Mouse (Mus musculus): ENCODE measurements around the gene Aatf.
"Not testable (repeated sequence)": the region's sequence is repeated elsewhere in the genome, so short reads cannot be mapped to it uniquely, and the experiment has no call there.

Aatf gene

DNA sequence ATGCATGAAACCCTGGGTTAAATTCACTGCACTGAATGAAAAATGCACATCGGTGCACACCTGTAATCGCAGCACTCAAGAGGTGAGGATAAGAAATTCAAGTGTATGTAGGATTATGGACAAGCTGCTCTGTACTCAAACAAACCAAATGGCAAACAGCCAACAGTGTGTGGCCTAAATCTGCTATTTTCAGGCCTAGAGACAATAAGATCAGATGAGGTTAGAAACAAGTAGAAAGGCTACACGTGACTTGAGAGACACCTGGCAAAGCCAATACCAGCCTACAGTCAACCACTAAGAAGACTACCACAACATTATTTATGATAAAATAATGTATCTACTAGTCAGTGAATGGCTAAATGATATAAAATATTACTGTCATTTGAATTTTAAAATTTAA lies 72.9 kb downstream of the Aatf start:
- DNase-seq (ENCODE audit: low spot score in 2 of 2): no peak

DNA sequence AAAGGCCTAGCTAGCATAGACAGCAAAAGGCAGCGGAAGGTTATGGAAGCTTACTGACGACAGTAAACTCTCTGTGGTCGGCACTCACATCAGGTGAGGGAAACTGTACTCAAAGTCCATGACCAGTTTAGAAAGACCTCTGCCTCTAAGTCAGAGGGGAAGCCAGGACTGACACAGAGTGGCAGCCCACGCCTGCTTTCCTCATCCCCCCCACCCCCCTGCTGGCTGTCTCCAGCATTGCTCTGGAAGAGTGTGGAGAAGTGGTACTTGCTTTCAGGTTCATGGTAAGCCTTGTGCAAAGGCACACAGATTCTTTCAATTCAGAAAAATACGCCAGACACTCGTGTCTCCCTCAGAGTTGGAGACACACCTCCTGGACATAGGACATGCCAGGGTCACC lies 78.4 kb downstream of the Aatf start:
- DNase-seq (ENCODE audit: low spot score in 2 of 2): no peak

DNA sequence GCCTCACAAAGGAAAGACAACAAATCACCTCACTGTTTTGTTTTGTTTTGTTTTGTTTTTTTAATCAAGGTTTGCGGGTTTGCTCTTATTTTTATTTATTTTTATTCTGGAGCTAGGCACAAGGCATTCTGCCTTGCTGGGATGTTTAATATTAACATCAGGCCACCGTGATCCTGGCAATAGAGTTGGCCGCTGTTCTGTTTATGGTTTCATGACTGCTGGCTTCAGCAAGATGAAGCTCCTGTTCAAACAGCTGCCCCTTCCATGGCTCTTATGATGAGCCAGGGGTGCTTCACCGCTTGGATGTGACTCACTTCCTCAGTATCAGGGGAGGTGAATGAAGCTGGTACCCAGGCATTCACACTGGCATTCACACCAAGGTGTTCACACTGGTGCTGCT lies 83.0 kb downstream of the Aatf start:
- DNase-seq (ENCODE audit: low spot score in 2 of 2): no peak

DNA sequence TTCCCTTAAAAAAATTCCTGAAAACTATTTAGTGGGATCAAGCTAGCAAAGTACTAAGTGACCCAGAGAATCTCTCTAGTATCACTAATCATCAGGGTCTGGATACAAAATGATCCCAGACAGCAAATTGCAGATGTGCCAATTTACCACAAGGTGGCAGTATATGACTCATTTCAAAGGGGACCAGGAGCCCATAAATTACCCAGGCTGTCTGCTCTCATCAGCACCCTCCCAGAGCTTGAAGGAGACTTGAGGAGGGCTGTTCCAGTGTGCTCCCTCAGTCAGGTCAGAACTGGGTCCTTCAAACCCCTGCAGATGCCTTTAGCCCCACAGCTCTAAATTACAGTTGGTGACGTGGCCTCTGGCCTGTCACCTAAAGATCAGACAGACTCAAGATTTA lies 83.7 kb downstream of the Aatf start:
- no peak for DNase-seq (ENCODE audit: low spot score in 2 of 2)

DNA sequence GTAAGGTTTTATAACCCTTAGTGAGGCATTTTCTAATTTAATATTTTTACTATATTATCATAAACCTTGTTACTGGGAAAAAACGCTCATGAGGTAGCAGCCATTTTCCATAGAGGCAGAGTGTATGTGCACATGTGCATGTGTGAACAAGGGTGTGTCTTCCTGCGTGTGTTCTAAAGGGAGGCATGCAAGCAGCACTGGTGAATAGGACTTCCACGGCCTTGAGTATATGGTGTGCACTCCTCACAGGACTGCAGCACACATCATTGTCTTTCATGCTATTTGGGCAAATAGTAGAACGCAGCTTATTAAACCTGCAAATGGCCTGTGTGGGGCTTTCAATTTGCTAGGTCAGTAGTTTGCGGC lies 86.7 kb downstream of the Aatf start:
- no peak for DNase-seq (ENCODE audit: low spot score in 2 of 2)

DNA sequence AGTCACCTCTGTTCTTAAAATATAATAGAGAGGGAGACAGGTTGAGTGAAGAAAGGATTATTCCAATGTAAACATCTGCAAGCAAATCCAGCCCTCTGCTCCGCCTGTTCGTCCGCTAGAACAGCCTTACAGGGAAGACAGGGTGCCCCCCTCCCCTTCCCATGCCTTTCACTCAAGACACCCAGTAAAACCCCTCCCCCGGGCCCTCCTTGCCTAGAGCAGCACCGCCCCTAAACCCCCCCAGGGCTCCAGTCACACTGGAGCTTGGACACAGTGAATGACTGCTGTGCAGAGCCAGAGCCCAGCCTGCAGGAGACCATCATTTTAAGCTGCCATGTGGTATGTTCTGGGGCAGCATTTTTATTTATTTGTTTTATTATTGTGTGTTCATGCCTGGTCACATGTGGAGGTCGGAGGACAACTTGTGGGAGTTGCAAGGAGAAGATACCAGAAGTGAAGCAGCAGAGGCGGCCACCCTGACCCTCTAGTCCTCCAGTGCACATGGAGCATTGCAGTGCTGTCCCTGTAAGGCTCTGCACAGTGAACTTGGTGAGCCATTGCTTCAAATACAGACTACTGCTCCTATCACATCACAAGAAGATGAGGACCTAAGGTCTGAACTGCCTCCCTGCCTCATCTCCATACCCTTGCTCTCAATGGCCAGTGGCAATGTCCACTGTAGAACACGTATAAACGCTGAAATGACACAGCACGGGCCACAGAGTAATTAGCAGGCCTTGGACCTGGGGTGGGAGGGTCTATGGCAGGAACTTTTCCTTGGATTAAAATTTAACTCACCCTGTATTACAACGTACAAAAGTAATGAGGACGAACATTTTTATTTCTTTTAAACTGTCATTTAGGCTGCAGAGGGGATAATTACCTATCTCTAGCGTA lies 87.3 kb downstream of the Aatf start:
- no peak for DNase-seq (ENCODE audit: low spot score in 2 of 2)

DNA sequence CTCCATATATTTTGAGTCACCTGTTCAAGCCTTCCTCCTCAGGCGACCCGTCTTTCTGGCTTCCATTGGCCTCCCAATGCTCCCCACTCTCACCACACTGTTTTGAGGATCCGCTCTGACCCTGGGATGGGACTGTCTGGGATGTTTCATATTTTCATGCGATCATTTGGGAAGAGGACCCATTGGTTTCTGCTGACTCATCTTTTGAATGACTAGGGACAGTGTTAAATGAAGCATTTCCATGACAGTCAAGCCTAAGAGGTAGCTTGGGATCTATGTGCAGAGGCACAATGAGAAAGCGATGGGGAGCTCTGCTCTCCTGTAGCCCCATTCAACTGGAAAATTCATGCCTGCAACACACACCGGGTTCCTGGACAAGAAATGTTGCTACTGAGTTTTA lies 92.5 kb downstream of the Aatf start:
- DNase-seq (ENCODE audit: low spot score in 2 of 2): no peak

DNA sequence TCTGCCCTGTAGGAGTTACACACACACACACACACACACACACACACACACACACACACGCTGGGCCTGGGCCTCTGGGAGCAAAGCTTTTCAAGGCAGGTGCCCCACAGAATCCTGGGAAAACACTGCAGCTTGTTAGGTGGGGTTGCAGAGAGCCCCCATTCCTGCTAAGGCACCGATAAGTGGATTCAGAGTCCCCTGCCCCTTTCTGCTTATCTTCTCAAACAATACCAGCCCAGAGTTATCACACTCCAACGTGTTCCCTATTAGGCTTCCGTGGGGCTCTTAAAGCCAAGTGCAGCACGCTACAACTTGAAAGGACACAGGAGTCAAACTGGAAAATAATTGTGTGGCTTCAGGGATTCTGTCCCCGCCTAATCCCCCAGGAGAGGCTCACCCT lies 100.2 kb downstream of the Aatf start:
- no peak for DNase-seq (ENCODE audit: low spot score in 2 of 2)

DNA sequence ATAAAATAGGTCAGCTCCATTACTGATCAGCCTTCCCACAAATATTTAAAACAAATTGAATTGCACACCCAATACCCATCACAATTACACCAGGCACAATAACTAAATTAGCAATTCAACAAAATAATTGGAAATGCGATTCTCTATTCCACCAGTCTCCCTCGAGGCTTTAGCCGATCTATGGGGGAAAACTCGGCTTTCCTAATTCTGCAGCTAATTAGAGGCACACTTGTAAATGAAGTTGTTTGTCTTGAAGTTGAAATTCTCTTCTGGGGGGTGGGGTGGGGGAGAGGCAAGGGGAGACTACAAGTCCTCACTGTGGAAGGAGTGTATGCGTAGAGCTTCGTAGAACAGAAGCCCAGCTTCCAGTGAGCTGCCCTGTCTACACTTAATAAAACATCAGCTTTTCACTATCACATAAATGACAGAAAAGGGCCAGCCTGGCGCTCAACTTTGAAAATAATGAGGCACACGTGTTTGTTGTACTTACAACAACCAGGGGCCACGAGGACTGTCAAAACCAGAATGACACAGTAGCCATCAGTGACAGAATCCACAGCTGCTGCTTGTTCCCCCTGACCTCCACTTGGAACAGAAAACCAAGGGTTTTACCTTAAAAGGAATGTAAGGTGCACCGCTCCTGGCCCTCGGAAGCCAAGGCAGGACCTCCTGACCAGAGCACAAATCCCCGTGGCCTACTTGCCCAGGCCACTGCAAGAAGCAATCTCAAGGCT lies 101.0 kb downstream of the Aatf start:
- DNase-seq (ENCODE audit: low spot score in 2 of 2): no peak

DNA sequence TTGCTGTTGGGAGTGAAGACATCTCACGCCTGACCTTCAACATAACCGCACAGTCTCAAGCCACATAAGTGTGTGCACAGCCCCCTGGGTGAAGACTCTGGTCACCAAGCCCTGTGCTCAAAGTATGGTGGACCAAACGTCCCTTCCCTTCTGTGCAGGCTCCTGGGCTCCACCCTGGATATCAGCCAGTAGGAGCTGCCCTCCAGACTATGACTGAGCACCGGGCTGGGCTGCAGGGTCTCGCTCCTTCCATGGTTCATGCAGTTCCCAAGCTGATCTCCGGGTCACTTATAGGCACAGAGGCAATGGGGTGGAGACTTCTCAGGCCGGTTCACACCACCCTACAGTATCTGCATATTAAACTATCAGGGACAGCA lies 101.7 kb downstream of the Aatf start:
- DNase-seq (ENCODE audit: low spot score in 2 of 2): no peak

DNA sequence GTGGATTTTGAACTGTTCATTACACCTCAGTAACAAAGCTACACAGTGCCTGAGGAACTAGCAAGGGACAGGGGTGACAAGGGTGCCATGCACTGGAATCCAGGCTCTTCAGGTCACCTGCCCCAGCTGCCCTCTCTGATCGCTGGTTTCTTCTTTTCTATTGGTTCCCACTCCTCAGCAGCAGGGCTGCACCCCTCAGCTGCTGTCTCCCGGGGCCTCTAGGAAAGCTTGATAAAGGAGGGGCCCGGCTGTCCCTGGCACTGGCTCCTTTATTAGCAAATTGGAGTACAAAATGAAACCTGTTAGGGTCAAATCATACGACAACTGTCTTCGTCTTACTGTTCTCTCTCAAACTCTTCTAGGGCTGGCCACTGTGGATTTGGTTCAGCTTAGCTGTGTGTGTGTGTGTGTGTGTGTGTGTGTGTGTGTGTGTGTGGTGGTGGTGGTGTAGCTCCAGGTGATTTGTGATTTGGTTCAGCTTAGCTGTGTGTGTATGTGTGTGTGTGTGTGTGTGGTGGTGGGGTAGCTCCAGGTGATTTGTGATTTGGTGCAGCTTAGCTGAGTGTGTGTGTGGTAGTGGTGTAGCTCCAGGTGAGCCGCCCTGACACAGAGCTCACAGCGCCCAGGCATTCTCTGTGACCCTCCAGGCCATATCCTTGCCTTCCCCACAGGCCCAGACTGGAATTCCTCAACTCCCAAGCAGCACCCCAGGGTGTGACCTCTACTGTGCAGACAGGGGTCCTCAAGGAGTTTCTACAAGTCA lies 102.3 kb downstream of the Aatf start:
- no peak for DNase-seq (ENCODE audit: low spot score in 2 of 2)

DNA sequence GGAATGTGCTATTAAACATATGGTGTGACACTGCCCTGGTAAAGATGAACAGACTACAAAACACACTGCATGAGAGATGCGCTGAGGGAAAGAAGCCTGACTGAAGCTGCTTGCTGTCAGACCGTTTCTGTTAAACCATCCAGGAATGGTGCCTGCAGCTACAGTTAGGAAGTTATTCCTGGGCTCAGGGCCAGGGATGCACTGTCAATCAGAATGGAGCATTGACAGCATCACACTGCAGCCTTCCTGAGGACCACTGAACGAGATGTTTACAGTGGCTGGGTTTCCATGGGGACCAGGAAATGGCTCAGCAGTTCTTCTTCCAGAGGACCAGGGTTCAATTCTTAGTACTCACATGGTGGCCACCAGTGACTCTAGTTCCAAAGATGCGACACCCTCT lies 102.9 kb downstream of the Aatf start:
- no peak for DNase-seq (ENCODE audit: low spot score in 2 of 2)

DNA sequence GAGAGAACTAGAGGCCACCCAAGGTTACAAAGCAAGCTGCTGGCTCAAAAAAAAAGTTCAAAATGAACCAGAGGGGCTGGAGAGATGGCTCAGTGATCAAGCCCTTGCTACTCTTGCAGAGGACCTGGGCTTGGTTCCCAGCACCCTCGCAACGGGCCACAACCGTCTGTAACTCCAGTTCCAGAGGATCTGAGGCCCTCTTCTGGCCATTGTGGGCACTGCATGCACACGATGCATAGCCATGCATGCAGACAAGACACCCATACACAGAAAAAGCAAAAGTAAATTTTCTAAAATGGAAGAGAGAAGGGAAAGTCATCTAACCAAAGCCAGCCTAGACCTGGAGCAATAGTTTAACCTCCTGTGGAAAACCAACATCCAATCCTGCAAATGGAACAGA lies 106.6 kb downstream of the Aatf start:
- DNase-seq (ENCODE audit: low spot score in 2 of 2): no peak

DNA sequence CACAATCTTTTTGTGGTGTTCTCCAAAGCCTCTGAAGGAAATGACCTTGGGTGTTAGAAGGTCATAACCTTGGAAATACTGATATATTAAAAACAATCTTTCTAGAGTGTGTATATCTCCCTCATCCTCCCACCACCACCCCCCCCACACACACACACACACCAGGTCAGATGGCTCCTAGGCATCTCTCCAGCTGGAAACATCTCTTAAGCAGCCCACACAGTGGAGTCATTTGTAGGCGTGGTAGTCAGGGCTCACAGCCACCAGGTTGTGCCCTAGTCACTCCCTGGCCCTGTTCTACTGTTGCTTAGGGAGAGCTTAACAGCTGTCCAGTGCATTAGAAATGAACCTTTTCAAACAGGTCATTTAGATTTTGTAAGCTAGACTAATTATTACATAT lies 118.3 kb downstream of the Aatf start:
- DNase-seq (ENCODE audit: low spot score in 2 of 2): no peak

DNA sequence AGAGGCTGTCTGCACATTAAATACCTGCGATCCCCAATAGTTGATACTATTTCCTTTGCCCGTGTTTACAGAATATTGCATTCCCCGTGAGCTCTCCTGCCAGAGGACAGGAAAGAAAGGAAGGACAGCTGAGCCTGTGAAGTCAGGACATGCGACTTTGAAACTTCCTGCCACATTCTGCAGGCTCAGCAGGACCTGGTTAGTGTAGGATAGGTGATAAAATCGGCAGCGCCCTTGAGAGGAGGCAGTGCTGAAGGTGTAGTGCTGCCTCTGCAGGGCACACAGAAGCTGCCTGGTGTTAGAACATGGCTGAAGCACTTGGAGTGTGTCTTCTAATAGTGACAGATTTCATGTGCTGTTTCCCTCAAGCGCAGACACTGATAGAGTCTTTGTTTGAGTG lies 119.8 kb downstream of the Aatf start:
- DNase-seq (ENCODE audit: low spot score in 2 of 2): no peak

DNA sequence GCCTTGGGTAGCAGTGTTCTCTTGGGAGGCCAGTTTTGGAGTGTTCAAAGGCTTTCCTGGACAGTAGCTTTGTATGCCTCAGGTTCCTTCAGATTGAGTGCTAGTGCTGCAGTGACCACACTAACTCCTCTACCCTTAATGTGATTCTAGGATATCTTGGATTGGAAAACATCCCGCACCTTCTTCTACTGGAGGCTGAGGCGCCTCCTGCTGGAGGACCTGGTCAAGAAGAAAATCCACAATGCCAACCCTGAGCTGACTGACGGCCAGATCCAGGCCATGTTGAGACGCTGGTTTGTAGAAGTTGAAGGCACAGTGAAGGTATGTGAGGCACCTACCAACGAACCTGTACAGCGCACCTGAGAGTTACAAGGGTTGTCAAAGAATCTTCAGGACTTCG lies 121.3 kb downstream of the Aatf start:
- DNase-seq (ENCODE audit: low spot score in 2 of 2): not testable (repeated sequence)

DNA sequence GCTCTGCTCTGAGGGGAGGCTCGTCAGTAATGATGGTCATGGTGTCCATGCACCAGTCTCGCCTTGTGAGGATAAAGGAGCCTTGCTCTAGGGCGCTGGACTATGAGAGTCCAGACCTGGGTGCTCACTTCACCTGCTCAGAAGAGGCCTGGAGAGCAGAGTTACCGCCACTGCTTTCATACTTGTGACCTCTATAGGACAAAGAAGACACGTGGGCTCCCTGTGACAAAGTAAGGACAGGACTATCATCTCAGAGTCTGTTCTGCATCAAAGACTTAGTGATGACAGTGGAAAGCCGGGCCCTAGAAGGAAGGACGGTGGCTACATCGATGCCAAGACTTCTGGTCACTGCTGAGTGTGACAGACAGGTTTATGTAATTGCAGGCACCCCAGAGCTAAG lies 122.2 kb downstream of the Aatf start:
- DNase-seq (ENCODE audit: low spot score in 2 of 2): no peak

DNA sequence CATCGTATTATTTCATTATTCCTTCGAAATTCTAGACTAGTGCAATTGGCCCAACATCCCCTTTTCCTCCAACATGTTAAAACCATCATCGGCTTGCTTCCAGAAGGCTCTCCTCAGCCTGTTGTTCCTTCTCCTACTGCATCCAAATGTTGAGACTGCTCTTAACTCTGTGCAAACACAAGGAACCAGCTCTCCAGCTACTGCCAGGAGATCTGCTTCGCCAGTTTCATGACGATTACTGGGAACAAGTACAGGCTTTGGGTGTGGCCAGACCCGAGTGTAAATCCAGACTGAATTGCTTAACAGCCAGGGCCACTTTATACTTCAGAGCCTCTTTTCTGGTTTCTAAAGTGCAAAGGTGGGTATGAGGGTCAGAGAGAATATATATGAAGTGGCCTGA lies 124.0 kb downstream of the Aatf start:
- DNase-seq (ENCODE audit: low spot score in 2 of 2): no peak

DNA sequence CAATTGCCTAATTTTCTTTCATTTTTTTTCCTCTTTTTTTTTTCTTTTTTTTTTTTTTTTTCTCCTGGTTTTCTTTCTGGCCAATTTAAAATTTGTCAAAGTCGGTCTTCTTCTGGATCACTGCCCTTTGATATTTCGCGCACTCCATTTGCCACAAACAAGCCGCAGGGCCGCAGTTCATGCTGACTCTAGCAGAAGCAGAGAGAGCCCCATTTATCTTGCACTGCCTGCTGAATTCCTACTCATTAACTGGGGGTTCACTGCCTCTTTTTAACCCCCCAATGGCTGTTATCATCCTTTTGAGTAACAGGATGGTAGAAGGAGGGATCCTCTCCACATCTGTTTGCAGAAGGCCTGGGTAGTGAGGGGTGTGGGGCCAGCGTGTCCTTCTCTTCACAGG lies 129.4 kb downstream of the Aatf start:
- DNase-seq (ENCODE audit: low spot score in 2 of 2): no peak

DNA sequence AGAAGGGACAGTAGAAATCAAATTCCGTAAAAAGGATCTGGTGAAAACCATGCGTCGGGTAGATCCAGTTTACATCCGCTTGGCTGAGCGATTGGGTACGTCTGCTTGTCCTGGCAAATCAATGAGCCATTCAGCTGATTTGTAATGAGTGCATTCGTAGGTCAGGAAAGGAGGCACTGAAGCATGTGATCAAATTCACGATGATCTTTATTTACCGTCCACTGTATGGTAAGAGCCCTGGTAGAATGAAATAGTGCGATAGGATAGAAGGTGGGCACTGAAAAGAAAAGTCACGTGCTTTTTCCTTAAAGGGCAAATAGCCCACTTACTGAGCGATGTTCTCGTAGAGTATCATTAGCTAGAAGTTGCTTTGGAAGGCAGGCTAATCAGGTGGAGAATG lies 130.9 kb downstream of the Aatf start:
- no peak for DNase-seq (ENCODE audit: low spot score in 2 of 2)

DNA sequence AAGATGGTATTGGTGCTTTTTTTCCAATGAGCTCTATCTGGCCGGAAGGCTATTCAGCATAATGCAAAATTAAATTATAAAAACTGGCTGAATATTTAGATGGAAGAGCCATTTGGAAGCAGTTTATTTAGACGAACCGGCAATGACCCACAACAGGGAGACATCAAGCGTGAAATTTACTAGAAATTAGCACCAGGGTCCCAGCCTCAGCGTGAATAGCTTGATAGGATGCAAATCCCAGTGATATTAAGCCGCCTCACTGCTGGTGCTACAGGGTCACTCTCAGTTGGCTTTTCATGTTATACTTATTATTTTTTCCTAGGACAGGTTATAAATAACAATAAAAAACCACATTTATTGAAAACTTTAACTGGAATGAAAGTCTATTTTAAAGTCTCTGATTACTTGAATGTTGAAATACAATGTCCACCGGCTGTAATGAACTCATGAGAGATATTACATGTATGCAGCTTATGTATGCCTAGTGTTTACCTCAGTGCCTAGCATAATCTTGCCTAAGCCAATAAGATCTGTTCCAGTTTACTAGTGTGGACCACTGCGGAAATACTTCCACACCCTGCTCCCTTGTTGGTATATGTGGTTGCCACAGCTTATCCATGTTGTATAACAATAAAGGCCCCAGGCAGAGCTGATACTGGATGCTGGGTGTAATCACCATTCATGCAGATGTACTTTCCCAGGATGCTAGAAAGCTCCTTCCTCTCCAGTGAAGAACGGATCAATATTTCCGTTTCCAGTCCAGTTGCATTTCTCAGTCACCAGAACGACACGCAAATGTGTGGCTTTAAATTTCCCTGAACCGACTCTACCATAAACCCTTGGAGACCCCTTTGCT lies 136.6 kb downstream of the Aatf start:
- no peak for DNase-seq (ENCODE audit: low spot score in 2 of 2)
